Mouse (Mus musculus): Measurements from ENCODE around the gene Pappa.

Pappa gene

GRCm38 (mm10) chr4:65350521-65350920, 226.5 kb downstream of the Pappa start:
- DNase-seq = no peak

GRCm38 (mm10) chr4:65354580-65354979, 230.6 kb downstream of the Pappa start:
- DNase-seq = no peak

GRCm38 (mm10) chr4:65367135-65367534, 243.2 kb downstream of the Pappa start:
- no peak for DNase-seq

- no peak for DNase-seq
Observed at GRCm38 (mm10) chr4:65372731-65373130, 248.8 kb downstream of the Pappa start.

DNA sequence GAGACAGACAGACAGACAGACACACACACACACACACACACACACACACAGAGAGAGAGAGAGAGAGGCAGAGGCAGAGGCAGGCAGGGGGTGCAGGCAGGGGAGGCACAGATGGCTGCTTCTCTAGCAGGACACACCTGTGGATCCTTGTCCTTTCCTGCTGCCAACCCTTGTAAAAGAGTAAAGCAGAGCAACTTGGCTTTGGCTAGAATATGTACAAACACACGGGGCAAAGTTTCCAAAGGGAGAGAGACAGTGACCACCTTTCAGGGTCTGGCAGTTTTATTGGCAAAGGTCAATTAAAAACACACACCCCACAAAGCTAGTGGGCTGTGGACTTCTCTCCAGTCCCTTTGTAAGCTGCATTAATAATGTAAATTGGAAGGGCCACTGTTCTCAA, 249.9 kb downstream of the Pappa start:
- DNase-seq = no peak

- DNase-seq = no peak
Observed at GRCm38 (mm10) chr4:65376571-65376970, 252.6 kb downstream of the Pappa start.

DNA sequence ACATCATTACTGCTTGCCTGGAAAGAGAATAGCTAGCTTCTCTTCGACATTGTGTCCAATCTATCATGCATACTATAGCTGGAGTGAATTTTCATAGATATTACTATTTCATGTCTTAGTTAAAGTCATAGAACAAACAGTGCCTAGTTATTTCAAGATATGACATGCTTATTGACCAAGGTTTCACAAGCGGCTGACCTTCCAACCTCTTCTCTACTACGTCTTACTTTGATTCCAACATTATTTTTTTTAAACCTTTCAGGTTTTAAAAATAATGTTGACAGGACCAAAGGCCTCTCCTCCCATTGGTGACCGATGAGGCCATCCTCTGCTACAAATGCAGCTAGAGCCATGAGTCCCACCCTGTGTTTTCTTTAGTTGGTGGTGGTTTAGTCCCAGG, 255.5 kb downstream of the Pappa start:
- no peak for DNase-seq

GRCm38 (mm10) chr4:65383070-65383469, 259.1 kb downstream of the Pappa start:
- DNase-seq = no peak

DNA sequence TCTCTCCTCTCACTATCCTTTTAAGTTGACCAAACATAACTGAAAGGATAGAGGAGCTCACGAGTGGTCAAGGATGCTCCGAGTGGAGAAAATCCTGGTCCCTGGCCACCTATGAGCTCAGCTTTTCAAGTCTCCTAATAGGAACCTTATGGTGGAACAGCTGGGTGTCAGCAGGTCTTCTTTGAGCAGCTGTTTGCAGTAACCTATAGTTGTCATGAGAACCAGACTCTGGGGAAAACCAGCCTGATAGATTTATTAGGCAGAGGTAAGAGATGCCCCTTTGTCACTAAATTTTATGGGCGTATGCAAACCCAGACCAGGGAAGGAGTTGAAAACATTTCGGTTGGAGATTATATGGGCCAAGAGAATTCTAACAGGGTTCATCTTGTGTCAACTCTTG, 267.0 kb downstream of the Pappa start:
- no peak for DNase-seq

GRCm38 (mm10) chr4:65396806-65397205, 272.8 kb downstream of the Pappa start:
- no peak for DNase-seq

DNA sequence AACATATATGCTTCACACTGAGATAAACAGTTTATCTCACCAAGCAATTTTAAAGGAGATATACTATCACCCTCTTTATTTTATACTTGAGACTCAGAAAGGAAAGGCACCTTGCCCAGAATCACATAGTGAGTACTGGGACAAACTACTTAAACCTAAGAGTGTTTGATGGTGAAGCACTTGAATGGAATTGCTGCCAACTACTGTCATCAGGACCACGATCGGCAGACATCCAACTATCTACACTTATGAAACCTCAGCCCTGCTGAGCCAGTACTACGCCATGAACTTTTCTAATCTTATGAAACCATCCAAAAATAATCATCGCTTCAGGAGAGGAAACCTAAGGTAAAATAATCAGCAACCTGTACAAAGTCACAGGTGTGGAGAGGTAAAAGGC, 275.5 kb downstream of the Pappa start:
- DNase-seq = no peak

DNA sequence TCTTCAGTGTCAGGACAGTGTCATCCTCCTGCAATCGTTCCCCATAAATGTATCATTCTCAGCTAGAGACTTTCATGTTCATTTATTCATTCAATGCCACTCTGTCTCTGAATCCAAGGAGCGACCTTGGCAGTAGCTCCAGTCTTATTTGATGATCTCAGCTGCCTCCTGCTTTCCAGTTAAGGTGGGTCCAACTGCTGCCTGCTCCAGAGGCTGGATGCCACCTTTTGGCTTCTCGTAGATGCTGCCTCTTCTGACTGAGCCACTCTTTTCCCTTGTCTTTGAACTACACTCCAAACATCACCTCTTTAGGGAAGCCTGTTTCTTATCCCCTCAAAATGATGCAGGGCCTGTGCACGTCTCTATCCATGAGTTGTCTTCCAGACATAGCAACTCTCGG, 278.3 kb downstream of the Pappa start:
- DNase-seq = no peak

- no peak for DNase-seq
Observed at GRCm38 (mm10) chr4:65402836-65403634, 279.1 kb downstream of the Pappa start.
